Mouse (Mus musculus) left cerebral cortex, adult 2 months (tissue): ENCODE measurements around the gene Vmn1r55. TPM values are rescaled to one million over a fixed set of nuclear protein-coding genes. Genes with fewer than 3 reads are reported as not detected.

Experiments
- DNase-seq, 2 experiments: peaks; one replicate each; pipeline ENCODE4 v3.0.0; 2021 to 2022; ENCODE audit warnings: low spot score in 2 of 2, mixed read lengths in 1 of 2; ENCODE audit errors: extremely low spot score in 1 of 2
- H3K27ac ChIP-seq: fragments of 200-600 bp; 2 replicates; pipeline ENCODE4 v1.8.1; 2022
- H3K4me3 ChIP-seq: fragments of 200-600 bp; 2 replicates; pipeline ENCODE4 v1.8.1; 2022
- CTCF ChIP-seq: fragments of 200-600 bp; IDR thresholded peaks from 2 replicates; pipeline ENCODE4 v1.8.1; 2022; ENCODE audit warnings: antibody characterized with exemption, mild to moderate bottlenecking, moderate library complexity
- intact Hi-C: fragments of 180-260 bp; cut with DNase I; formaldehyde crosslinking; loops from one replicate; pipeline ENCODE4 v1.15.1; 2025
- microRNA-seq, 2 experiments: library from miRNA; unstranded; fragments of <30 nt; microRNA quantifications; one replicate each; pipeline ENCODE4 v1.2.0; 2021
- total RNA-seq, 2 experiments: library from RNA; stranded (reverse); gene quantifications; 2 replicates each; pipeline ENCODE4 v1.2.3; 2021

Vmn1r55 gene
- total RNA-seq, 2 experiments from 2014 or later: not detected

DNA sequence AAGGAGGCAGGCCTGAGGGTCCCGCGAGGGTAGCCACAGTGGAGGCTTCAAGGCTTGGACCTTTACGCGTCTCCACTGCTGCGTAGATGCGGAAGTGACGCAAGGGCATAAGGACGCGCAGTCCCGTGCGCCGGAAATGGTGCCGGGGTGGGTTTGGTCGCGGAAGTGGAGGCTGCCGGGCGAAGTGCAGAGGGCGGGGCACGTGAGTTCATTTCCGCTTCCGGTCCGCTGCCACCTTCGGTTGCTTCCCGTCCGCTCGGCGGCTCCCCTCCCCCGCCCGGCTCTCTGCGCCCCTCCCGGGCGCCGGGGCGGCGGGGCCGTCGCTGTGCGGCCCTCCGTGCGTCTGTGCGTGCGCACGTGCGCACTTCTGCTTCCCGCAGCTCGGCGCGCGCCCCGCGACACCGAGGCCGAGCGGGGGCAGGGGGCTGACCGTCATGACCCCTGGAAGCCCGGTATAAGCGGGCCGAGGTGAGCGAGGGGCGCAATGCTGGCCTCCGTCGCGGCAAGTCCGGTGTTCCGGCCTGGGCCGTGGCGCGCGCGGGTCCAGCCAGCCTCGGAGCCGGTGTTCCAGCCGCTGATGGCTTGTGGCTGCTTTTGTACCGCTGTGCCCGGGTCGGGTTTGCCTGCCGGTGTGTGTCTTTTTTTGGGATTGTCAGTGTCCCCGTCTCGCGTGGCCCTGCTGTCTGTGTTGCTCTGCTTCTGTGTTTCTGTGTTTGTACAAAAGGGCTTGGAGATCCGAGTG lies 69.3 kb downstream of the Vmn1r55 start, which contains the start of gene Epn1:
Gene Epn1 (plus strand): TSS at position 226 of the 742 bp plus-strand sequence.
- intact Hi-C loops: loop anchor here (1.0 to 5.0 kb wide), 2 partner anchors 18 to 943 kb away; partner anchors contain the start of genes Leng8 and U2af2
- peak within 1 kb of the TSS; percentile 95 for H3K27ac ChIP-seq
- H3K4me3 ChIP-seq: peak within 1 kb of the TSS; percentile 96
- no peak; the same call in 1 of the 2 replicates for TF ChIP-seq CTCF
- peak; percentile 98 for DNase-seq

- intact Hi-C loops: loop anchor here (1.0 to 5.0 kb wide), 2 partner anchors 17 to 942 kb away; partner anchors contain the start of genes Leng8 and U2af2
- H3K27ac ChIP-seq: peak overlapping the region; percentile 95
- peak in 1 of 2 experiments; percentile 34 for DNase-seq
- peak overlapping the region; percentile 96 for H3K4me3 ChIP-seq
These were observed 70.0 kb downstream of the Vmn1r55 start for GRCm38 (mm10) chr7:5079365-5080009.

Small RNA genes lying within 50 kb of the gene (microRNA-seq; reads per million reads assigned to microRNA genes)
- gene Gm26217: 0 reads per million in 2 experiments

Other genes starting within 250 kb of the Vmn1r55 start
- gene Gm36210, start 243.2 kb downstream of the Vmn1r55 start, total RNA-seq: under 1 TPM; 0.27 to 0.28 TPM
- 10 to 100 TPM; 15.8 to 16.4 TPM for gene Zfp628, start 234.5 kb downstream of the Vmn1r55 start, total RNA-seq
- gene Nat14, start 227.6 kb downstream of the Vmn1r55 start, total RNA-seq: 100 to 1,000 TPM in 1 of 2 experiments, 10 to 100 TPM in 1; 99.7 to 109 TPM
- 1 to 10 TPM; 2.8 to 4.4 TPM for gene Ssc5d, start 223.9 kb downstream of the Vmn1r55 start, total RNA-seq
- gene Sbk2, start 185.3 kb downstream of the Vmn1r55 start, total RNA-seq: under 1 TPM in 1 of 2 experiments, not detected in 1; 0.91 TPM
- gene Sbk3, start 178.5 kb downstream of the Vmn1r55 start, total RNA-seq: 1 to 10 TPM; 1.1 to 1.5 TPM
- 10 to 100 TPM; 28.9 to 33.0 TPM for gene Zfp579, start 153.5 kb downstream of the Vmn1r55 start, total RNA-seq
- 1 to 10 TPM; 6.3 to 6.5 TPM for gene Zfp524, start 135.3 kb downstream of the Vmn1r55 start, total RNA-seq
- 10 to 100 TPM; 24.1 to 26.3 TPM for gene Fiz1, start 135.0 kb downstream of the Vmn1r55 start, total RNA-seq
- not detected for gene Gm44973, start 134.2 kb downstream of the Vmn1r55 start, total RNA-seq
- 10 to 100 TPM; 36.3 to 40.3 TPM for gene Zfp865, start 129.3 kb downstream of the Vmn1r55 start, total RNA-seq
- 10 to 100 TPM; 53.3 to 59.1 TPM for gene Ccdc106, start 129.1 kb downstream of the Vmn1r55 start, total RNA-seq
- not detected for gene 4632433K11Rik, start 115.6 kb downstream of the Vmn1r55 start, total RNA-seq
- gene Zfp784, start 111.2 kb downstream of the Vmn1r55 start, total RNA-seq: 1 to 10 TPM; 4.2 to 5.5 TPM
- gene Zfp580, start 98.1 kb downstream of the Vmn1r55 start, total RNA-seq: 10 to 100 TPM; 30.5 to 32.5 TPM
- 100 to 1,000 TPM; 183 to 187 TPM for gene U2af2, start 87.5 kb downstream of the Vmn1r55 start, total RNA-seq
- gene Epn1, start 69.4 kb downstream of the Vmn1r55 start, total RNA-seq: 100 to 1,000 TPM; 470 to 471 TPM
- gene Rfpl4, start 32.7 kb downstream of the Vmn1r55 start, total RNA-seq: not detected
- gene Rasl2-9, start 23.7 kb downstream of the Vmn1r55 start, total RNA-seq: under 1 TPM in 1 of 2 experiments, not detected in 1; 0.58 TPM
- not detected for gene Vmn1r56, start 47.1 kb upstream of the Vmn1r55 start, total RNA-seq
- not detected for gene Vmn1r57, start 68.8 kb upstream of the Vmn1r55 start, total RNA-seq
- gene Gm5065, start 200.9 kb upstream of the Vmn1r55 start, total RNA-seq: not detected
- gene Nlrp2, start 201.4 kb upstream of the Vmn1r55 start, total RNA-seq: not detected